In genomic region chr4:154313622-154313967, GRCm38 (mm10) we compare ENCODE assay signal across 16 mouse cellular contexts. TPM values are rescaled to one million over a fixed set of nuclear protein-coding genes. Genes with fewer than 3 reads are reported as not detected.
DNase-seq lines count a peak whose midpoint lies in the region; ATAC-seq and TF ChIP-seq lines count a peak whose summit lies in the region.
"Had no signal": no experiment of that assay in that cellular context is flagged by ENCODE, and none has a peak within 500 bp of the region (broad histone marks: within the 10 kb centered on the region; RNA-seq: fewer than 3 reads in every experiment).

No protein-coding gene starts in this region.

- no peak overlapping the region for H3K9ac ChIP-seq in midbrain, embryonic 11.5 days (ENCODE audit: low read length)
- no peak overlapping the region for H3K9ac ChIP-seq in midbrain, embryonic 14.5 days (replicated peaks; ENCODE audit: low read length)
- no peak overlapping the region for H3K9ac ChIP-seq in forebrain, embryonic 13.5 days
- no peak overlapping the region for H3K9ac ChIP-seq in hindbrain, embryonic 14.5 days
- H3K9ac ChIP-seq: liver, embryonic 13.5 days had no signal

- TF ChIP-seq POLR2A in olfactory bulb, adult 2 months (IDR thresholded peaks at IDR 0.05; ENCODE audit: insufficient read depth, low read depth, low read length), result no peak

- no peak for ATAC-seq in midbrain, embryonic 11.5 days (ENCODE audit: low FRiP score)
- no peak for ATAC-seq in midbrain, embryonic 14.5 days (ENCODE audit: low FRiP score, low TSS enrichment)
- peak; percentile 26; the same call in 1 of the 2 replicates for ATAC-seq in forebrain, embryonic 13.5 days
- ATAC-seq in hindbrain, embryonic 14.5 days (ENCODE audit: low FRiP score), result no peak
- ATAC-seq: intestine, postnatal 0 days had no signal

- no peaks in the 10 kb centered on the region for H3K4me1 ChIP-seq in midbrain, embryonic 11.5 days (ENCODE audit: control insufficient read depth, insufficient read depth, low read length)
- no peaks in the 10 kb centered on the region for H3K4me1 ChIP-seq in midbrain, embryonic 14.5 days (ENCODE audit: control insufficient read depth, insufficient read depth, low read length)
- peaks cover 18% of the 10 kb centered on the region for H3K4me1 ChIP-seq in forebrain, embryonic 13.5 days
- H3K4me1 ChIP-seq in hindbrain, embryonic 14.5 days (replicated peaks; ENCODE audit: control insufficient read depth, insufficient read depth, low read length), result no peaks in the 10 kb centered on the region
- no peaks in the 10 kb centered on the region for H3K4me1 ChIP-seq in olfactory bulb, adult 2 months (ENCODE audit: control insufficient read depth, insufficient read depth, low read length)
- H3K4me1 ChIP-seq: liver, embryonic 13.5 days had no signal

- DNase-seq in midbrain, embryonic 11.5 days (ENCODE audit: low spot score, missing footprints), result peak; percentile 2
- no peak for DNase-seq in midbrain, embryonic 14.5 days
- no peak for DNase-seq in hindbrain, embryonic 14.5 days (ENCODE audit: low spot score)
- no peak for DNase-seq in testis, postnatal 14 days (ENCODE audit: low spot score)
- DNase-seq in lung, adult 18-20 months, result no peak
- DNase-seq: adrenal gland, postnatal 14 days; heart, adult 11 months; kidney, postnatal 4 days; liver, embryonic 13.5 days; lung, postnatal 14 days had no signal

- H3K27ac ChIP-seq in midbrain, embryonic 11.5 days (ENCODE audit: low read depth, low read length), result no peak overlapping the region
- H3K27ac ChIP-seq in midbrain, embryonic 14.5 days (replicated peaks; ENCODE audit: low read depth, low read length), result no peak overlapping the region
- H3K27ac ChIP-seq in forebrain, embryonic 13.5 days, result peak overlapping the region; percentile 54
- peak overlapping the region; percentile 68 for H3K27ac ChIP-seq in hindbrain, embryonic 14.5 days
- H3K27ac ChIP-seq in olfactory bulb, adult 2 months (ENCODE audit: insufficient read depth, low read depth, low read length), result peak overlapping the region; percentile 43
- H3K27ac ChIP-seq: liver, embryonic 13.5 days had no signal

- no peaks in the 10 kb centered on the region for H3K27me3 ChIP-seq in midbrain, embryonic 11.5 days (ENCODE audit: control insufficient read depth, insufficient read depth, low read length)
- no peaks in the 10 kb centered on the region for H3K27me3 ChIP-seq in midbrain, embryonic 14.5 days (ENCODE audit: control insufficient read depth, insufficient read depth, low read length)
- H3K27me3 ChIP-seq in forebrain, embryonic 13.5 days, result no peaks in the 10 kb centered on the region
- no peaks in the 10 kb centered on the region for H3K27me3 ChIP-seq in hindbrain, embryonic 14.5 days (ENCODE audit: control insufficient read depth, insufficient read depth, low read length)
- H3K27me3 ChIP-seq: liver, embryonic 13.5 days had no signal

- H3K9me3 ChIP-seq in midbrain, embryonic 11.5 days (ENCODE audit: control insufficient read depth, low read length), result no peaks in the 10 kb centered on the region
- H3K9me3 ChIP-seq in midbrain, embryonic 14.5 days (ENCODE audit: control insufficient read depth, low read length), result no peaks in the 10 kb centered on the region
- no peaks in the 10 kb centered on the region for H3K9me3 ChIP-seq in forebrain, embryonic 13.5 days (replicated peaks)
- H3K9me3 ChIP-seq in hindbrain, embryonic 14.5 days (ENCODE audit: control insufficient read depth, low read length), result no peaks in the 10 kb centered on the region
- H3K9me3 ChIP-seq: liver, embryonic 13.5 days had no signal

- no peaks in the 10 kb centered on the region for H3K36me3 ChIP-seq in midbrain, embryonic 11.5 days (ENCODE audit: control insufficient read depth, insufficient read depth, low read length)
- no peaks in the 10 kb centered on the region for H3K36me3 ChIP-seq in midbrain, embryonic 14.5 days (ENCODE audit: control insufficient read depth, insufficient read depth, low read length)
- H3K36me3 ChIP-seq in forebrain, embryonic 13.5 days (ENCODE audit: poor library complexity, severe bottlenecking), result peaks cover 15% of the 10 kb centered on the region
- no peaks in the 10 kb centered on the region for H3K36me3 ChIP-seq in hindbrain, embryonic 14.5 days (replicated peaks; ENCODE audit: control insufficient read depth, insufficient read depth)
- H3K36me3 ChIP-seq: liver, embryonic 13.5 days had no signal

- TF ChIP-seq CTCF in olfactory bulb, adult 2 months (IDR thresholded peaks at IDR 0.05; ENCODE audit: insufficient read depth, low read depth, low read length), result no peak

- no peak overlapping the region for H3K4me2 ChIP-seq in midbrain, embryonic 11.5 days
- H3K4me2 ChIP-seq in midbrain, embryonic 14.5 days (ENCODE audit: low read length), result no peak overlapping the region
- no peak overlapping the region for H3K4me2 ChIP-seq in forebrain, embryonic 13.5 days
- no peak overlapping the region for H3K4me2 ChIP-seq in hindbrain, embryonic 14.5 days (replicated peaks)
- H3K4me2 ChIP-seq: liver, embryonic 13.5 days had no signal

- H3K4me3 ChIP-seq in midbrain, embryonic 11.5 days (ENCODE audit: low read depth, low read length), result no peak overlapping the region
- no peak overlapping the region for H3K4me3 ChIP-seq in midbrain, embryonic 14.5 days (replicated peaks; ENCODE audit: low read depth, low read length)
- H3K4me3 ChIP-seq in forebrain, embryonic 13.5 days, result no peak overlapping the region
- no peak overlapping the region for H3K4me3 ChIP-seq in hindbrain, embryonic 14.5 days (replicated peaks; ENCODE audit: low read length)
- no peak overlapping the region for H3K4me3 ChIP-seq in olfactory bulb, adult 2 months (ENCODE audit: insufficient read depth, low read depth, low read length)
- H3K4me3 ChIP-seq: liver, embryonic 13.5 days had no signal

- 85% methylated on average over 11 of the region's 11 CpGs for WGBS in midbrain, embryonic 11.5 days
- 84% methylated on average over 11 of the region's 11 CpGs for WGBS in midbrain, embryonic 14.5 days
- WGBS in forebrain, embryonic 13.5 days, result 53% methylated on average over 11 of the region's 11 CpGs
- 77% methylated on average over 11 of the region's 11 CpGs for WGBS in hindbrain, embryonic 14.5 days
- WGBS in olfactory bulb, adult 2 months, result 31% methylated on average over 11 of the region's 11 CpGs

RNA-seq across cellular contexts. Expression of gene Arhgef16, which starts 12.1 kb away (rescaled TPM):
- 0.45 and 0.81 TPM in 2 replicates for polyA plus RNA-seq in midbrain, embryonic 11.5 days (2014; fragmentation: Nextera tagmentation; extraction: Ambion mirVana)
- 0.74 and 0.93 TPM in 2 replicates for polyA plus RNA-seq in midbrain, embryonic 14.5 days (2014; fragmentation: Nextera tagmentation; extraction: Ambion mirVana)
- 0.22 and 0.45 TPM in 2 replicates for polyA plus RNA-seq in forebrain, embryonic 13.5 days (2015; fragmentation: Nextera tagmentation; extraction: Ambion mirVana)
- polyA plus RNA-seq in hindbrain, embryonic 14.5 days (2014; fragmentation: Nextera tagmentation; extraction: Ambion mirVana), result 1.4 and 1.5 TPM in 2 replicates
- not detected in 2 replicates for polyA plus RNA-seq in olfactory bulb, adult 2 months (2012; ENCODE audit: insufficient read depth, insufficient read length, low replicate concordance, missing spikeins)

RNA-seq across cellular contexts. Expression of gene B230104I21Rik, which starts 22.3 kb away (rescaled TPM):
- polyA plus RNA-seq in midbrain, embryonic 11.5 days (2014; fragmentation: Nextera tagmentation; extraction: Ambion mirVana), result not detected in 2 replicates
- not detected in 2 replicates for polyA plus RNA-seq in midbrain, embryonic 14.5 days (2014; fragmentation: Nextera tagmentation; extraction: Ambion mirVana)
- 0.21 TPM in 1 of 2 replicates, not detected in the other for polyA plus RNA-seq in forebrain, embryonic 13.5 days (2015; fragmentation: Nextera tagmentation; extraction: Ambion mirVana)
- not detected in 2 replicates for polyA plus RNA-seq in hindbrain, embryonic 14.5 days (2014; fragmentation: Nextera tagmentation; extraction: Ambion mirVana)
- not detected in 2 replicates for polyA plus RNA-seq in olfactory bulb, adult 2 months (2012; ENCODE audit: insufficient read depth, insufficient read length, low replicate concordance, missing spikeins)
- polyA plus RNA-seq: heart, postnatal 0 days; intestine, postnatal 0 days; liver, embryonic 13.5 days; midbrain, embryonic 16.5 days; urinary bladder, adult 2 months had no signal

Comparison
In these comparisons a context has a peak if more than half of its experiments do, and no peak if none do; other contexts are left out.
1. H3K27ac ChIP-seq: peak in forebrain, embryonic 13.5 days (single experiment), hindbrain, embryonic 14.5 days (single experiment) and olfactory bulb, adult 2 months (single experiment); none in midbrain, embryonic 11.5 days (single experiment) and midbrain, embryonic 14.5 days (single experiment).